Mouse (Mus musculus): ENCODE data around the gene Mtg1.

GRCm38 (mm10) chr7:140153829-140154217 is 16.5 kb downstream of the Mtg1 start:
- TF ChIP-seq CHD2 (IDR thresholded peaks at IDR 0.05; ENCODE audit: low read depth, low read length) = no peak
- TF ChIP-seq ZC3H11A (IDR thresholded peaks at IDR 0.05; ENCODE audit: borderline replicate concordance, low read depth, low read length) = no peak

Measured in ES-E14 (cell line).